Mouse (Mus musculus) heart, adult 2 months (tissue): ENCODE results near the gene Tapbp.

Experiments
- CTCF ChIP-seq: fragments of 200-600 bp; IDR thresholded peaks from 2 replicates; pipeline ENCODE4 v1.8.1; 2022; ENCODE audit warnings: antibody characterized with exemption, mild to moderate bottlenecking, moderate library complexity
- EP300 ChIP-seq: fragments of 200-500 bp; IDR thresholded peaks from 2 replicates; pipeline ENCODE4 v1.6.1; 2011; ENCODE audit warnings: low read depth, low read length, control low read depth; ENCODE audit not compliant: insufficient read depth
- POLR2A ChIP-seq: fragments of 200-500 bp; IDR thresholded peaks from 2 replicates; pipeline ENCODE4 v1.6.1; 2011; ENCODE audit warnings: mild to moderate bottlenecking, low read depth, low read length, control low read depth; ENCODE audit not compliant: insufficient read depth

- peak; percentile 96 for TF ChIP-seq POLR2A
- peak; percentile 49 for TF ChIP-seq CTCF
- TF ChIP-seq EP300 = peak; percentile 72
These were observed 40.0 kb downstream of the Tapbp start, which contains the start of the genes Vps52 and Rps18 for GRCm38 (mm10) chr17:33955555-33956214.
